Mouse (Mus musculus) cerebellum, adult 2 months (tissue): ENCODE measurements around the gene Sln. TPM values are rescaled to one million over a fixed set of nuclear protein-coding genes. Genes with fewer than 3 reads are reported as not detected.

Experiments
- DNase-seq, 2 experiments: peaks; one replicate each; pipeline ENCODE4 v3.0.0; 2021
- H3K27ac ChIP-seq: fragments of 200-500 bp; 2 replicates; pipeline ENCODE4 v1.5.1; 2012; ENCODE audit warnings: low read length, control low read depth, inconsistent platforms; ENCODE audit not compliant: insufficient read depth
- H3K27me3 ChIP-seq: fragments of 200-500 bp; 2 replicates; pipeline ENCODE4 v1.6.1; 2012; ENCODE audit warnings: inconsistent platforms, mild to moderate bottlenecking, low read length, moderate library complexity; ENCODE audit not compliant: control insufficient read depth, insufficient read depth
- H3K4me1 ChIP-seq: fragments of 200-500 bp; 2 replicates; pipeline ENCODE4 v1.6.1; 2011; ENCODE audit warnings: low read length; ENCODE audit not compliant: control insufficient read depth, insufficient read depth
- H3K4me3 ChIP-seq: fragments of 200-500 bp; replicated peaks from 2 replicates; pipeline ENCODE3; 2011; ENCODE audit warnings: mild to moderate bottlenecking, low read depth, low read length, control low read depth; ENCODE audit not compliant: insufficient read depth
- CTCF ChIP-seq: fragments of 200-500 bp; IDR thresholded peaks from 2 replicates; pipeline ENCODE4 v1.5.1; 2011; ENCODE audit warnings: low read depth, mild to moderate bottlenecking, control low read depth, low read length, moderate library complexity, borderline replicate concordance; ENCODE audit not compliant: insufficient read depth
- POLR2A ChIP-seq: fragments of 200-500 bp; IDR thresholded peaks from 2 replicates; pipeline ENCODE4 v1.6.1; 2011; ENCODE audit warnings: low read length, control low read depth, borderline replicate concordance; ENCODE audit not compliant: insufficient read depth
- WGBS: fragments of 180-500 bp; shearing (Covaris S2); methylation state at CpG from one replicate; pipeline ENCODE4 v1.1.7; 2018; 5-methylcytosine and 5-hydroxymethylcytosine counted together
- polyA plus RNA-seq: library from polyadenylated mRNA; depleted of rRNA; stranded (reverse); fragments of >200 nt; gene quantifications from 2 replicates; pipeline ENCODE4 v1.2.3, GENCODE M21; 2012; rRNA removed

Sln gene
- polyA plus RNA-seq, result 1.3 and 1.6 TPM in 2 replicates

- H3K4me1 ChIP-seq, result no peaks in the 10 kb centered on the region
- no peaks in the 10 kb centered on the region for H3K27me3 ChIP-seq
- DNase-seq, result no peak
- WGBS, result 84% methylated on average over 4 of the region's 4 CpGs
- no peak for TF ChIP-seq POLR2A
- no peak for TF ChIP-seq CTCF
- H3K27ac ChIP-seq, result no peak within 1 kb of the TSS
- H3K4me3 ChIP-seq, result no peak within 1 kb of the TSS
These were observed at the start of gene Sln for GRCm38 (mm10) chr9:53849864-53850263. TSS of gene Sln (plus strand) at chr9:53850164.

- no peaks in the 10 kb centered on the region for H3K4me1 ChIP-seq
- no peaks in the 10 kb centered on the region for H3K27me3 ChIP-seq
- H3K4me3 ChIP-seq, result no peak overlapping the region
- DNase-seq, result no peak
- H3K27ac ChIP-seq, result no peak overlapping the region
- 94% methylated on average over 7 of the region's 7 CpGs for WGBS
- TF ChIP-seq POLR2A, result no peak
These were observed 47.0 kb upstream of the Sln start for GRCm38 (mm10) chr9:53802921-53803320.

- Histone ChIP-seq H3K27ac (no peak overlapping the region), H3K27me3 (no peaks in the 10 kb centered on the region), H3K4me1 (no peaks in the 10 kb centered on the region), H3K4me3 (no peak overlapping the region)
- no peak for DNase-seq
- no peak for TF ChIP-seq POLR2A
- no peak for TF ChIP-seq CTCF
- 30% methylated on average over 7 of the region's 7 CpGs for WGBS
These were observed 43.4 kb upstream of the Sln start for GRCm38 (mm10) chr9:53806496-53807086.

- Histone ChIP-seq H3K27ac (no peak overlapping the region), H3K4me1 (no peaks in the 10 kb centered on the region), H3K4me3 (no peak overlapping the region), H3K27me3 (no peaks in the 10 kb centered on the region)
- 95% methylated on average over 6 of the region's 6 CpGs for WGBS
- TF ChIP-seq CTCF (no peak), POLR2A (no peak)
- DNase-seq, result no peak
These were observed 36.5 kb upstream of the Sln start for GRCm38 (mm10) chr9:53813418-53813817.

GRCm38 (mm10) chr9:53818760-53819159 lies 31.2 kb upstream of the Sln start:
- peak; percentile 9 to 50 for DNase-seq
- H3K4me1 ChIP-seq, result no peaks in the 10 kb centered on the region
- WGBS, result 34% methylated on average over 4 of the region's 4 CpGs
- no peaks in the 10 kb centered on the region for H3K27me3 ChIP-seq
- TF ChIP-seq POLR2A, result no peak
- TF ChIP-seq CTCF, result peak; percentile 63; the same call in 1 of the 2 replicates
- H3K4me3 ChIP-seq, result no peak overlapping the region
- no peak overlapping the region for H3K27ac ChIP-seq

GRCm38 (mm10) chr9:53825318-53825717 lies 24.6 kb upstream of the Sln start:
- 5% methylated on average over 9 of the region's 9 CpGs for WGBS

GRCm38 (mm10) chr9:53829081-53829865 lies 20.7 kb upstream of the Sln start:
- TF ChIP-seq CTCF, result peak; percentile 31; the same call in 1 of the 2 replicates
- no peak for TF ChIP-seq POLR2A
- H3K4me3 ChIP-seq, result peak overlapping the region; percentile 88
- WGBS, result 15% methylated on average over 14 of the region's 14 CpGs
- peak; percentile 50 to 52 for DNase-seq
- H3K4me1 ChIP-seq, result no peaks in the 10 kb centered on the region
- H3K27me3 ChIP-seq, result no peaks in the 10 kb centered on the region
- H3K27ac ChIP-seq, result no peak overlapping the region

More at GRCm38 (mm10) chr9:53825318-53825717, 24.6 kb upstream of the Sln start:
- H3K27me3 ChIP-seq, result no peaks in the 10 kb centered on the region
- no peak overlapping the region for H3K27ac ChIP-seq
- H3K4me3 ChIP-seq, result no peak overlapping the region
- TF ChIP-seq POLR2A, result no peak
- peak; percentile 60; the same call in 1 of the 2 replicates for TF ChIP-seq CTCF
- no peaks in the 10 kb centered on the region for H3K4me1 ChIP-seq
- DNase-seq, result no peak

- H3K27ac ChIP-seq, result no peak overlapping the region
- no peaks in the 10 kb centered on the region for H3K4me1 ChIP-seq
- 6% methylated on average over 2 of the region's 2 CpGs for WGBS
- H3K4me3 ChIP-seq, result peak overlapping the region; percentile 88
- no peaks in the 10 kb centered on the region for H3K27me3 ChIP-seq
- DNase-seq, result peak in 1 of 2 experiments; percentile 4
- TF ChIP-seq CTCF (no peak), POLR2A (no peak)
These were observed 20.1 kb upstream of the Sln start for GRCm38 (mm10) chr9:53829866-53830209.
